Mouse (Mus musculus): ENCODE data around the gene Gm44511.
A peak's percentile ranks its signal among the peaks of the same experiment; 100 is the strongest.
"Not testable (repeated sequence)": the region's sequence is repeated elsewhere in the genome, so short reads cannot be mapped to it uniquely, and the experiment has no call there.

Gene Gm44511

DNA sequence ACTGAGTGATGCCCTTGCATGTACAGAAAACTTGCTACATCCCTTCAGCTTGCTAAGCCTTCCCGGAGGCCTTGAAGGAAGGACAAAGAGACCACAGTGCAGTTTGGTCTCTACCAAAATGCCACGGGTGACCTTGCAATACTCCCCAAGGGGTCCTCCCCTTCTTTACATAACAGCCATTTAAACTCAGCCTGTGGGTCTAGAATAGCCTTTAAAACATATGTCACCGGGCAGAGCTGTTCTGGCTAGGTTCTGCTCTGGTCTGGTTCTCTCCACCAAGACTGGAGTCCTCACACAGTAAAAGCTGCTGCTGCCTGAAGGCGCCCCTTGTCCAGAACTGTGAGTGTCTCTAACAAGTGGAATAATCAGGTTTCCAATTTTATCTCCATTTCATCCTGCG lies 25.4 kb downstream of the Gm44511 start:
- not testable (repeated sequence) for DNase-seq (ENCODE audit: low read depth, low spot score)

GRCm38 (mm10) chr6:128799896-128800270 lies 26.2 kb downstream of the Gm44511 start:
- DNase-seq (ENCODE audit: low read depth, low spot score): peak; percentile 28

GRCm38 (mm10) chr6:128799144-128799895 lies 26.8 kb downstream of the Gm44511 start:
- DNase-seq (ENCODE audit: low read depth, low spot score): peak; percentile 92

DNA sequence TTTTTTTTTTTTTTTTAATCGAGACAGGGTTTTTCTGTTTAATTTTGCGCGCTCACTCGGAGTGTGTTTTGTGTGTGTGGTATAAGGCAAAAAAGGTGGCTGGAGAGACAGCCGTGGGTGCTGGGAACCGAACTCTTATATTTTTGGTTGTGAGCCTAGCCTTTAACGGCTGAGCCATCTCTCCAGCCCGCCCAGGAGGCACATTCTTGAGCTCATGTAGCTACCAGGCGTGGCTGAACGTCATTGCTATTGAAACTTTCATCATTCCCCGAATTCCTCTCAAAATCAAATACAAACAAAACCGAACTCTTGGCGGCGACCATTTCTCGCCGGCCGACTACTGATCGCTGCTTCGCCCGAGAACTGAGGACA lies 27.4 kb downstream of the Gm44511 start:
- DNase-seq (ENCODE audit: low read depth, low spot score): peak; percentile 85

DNA sequence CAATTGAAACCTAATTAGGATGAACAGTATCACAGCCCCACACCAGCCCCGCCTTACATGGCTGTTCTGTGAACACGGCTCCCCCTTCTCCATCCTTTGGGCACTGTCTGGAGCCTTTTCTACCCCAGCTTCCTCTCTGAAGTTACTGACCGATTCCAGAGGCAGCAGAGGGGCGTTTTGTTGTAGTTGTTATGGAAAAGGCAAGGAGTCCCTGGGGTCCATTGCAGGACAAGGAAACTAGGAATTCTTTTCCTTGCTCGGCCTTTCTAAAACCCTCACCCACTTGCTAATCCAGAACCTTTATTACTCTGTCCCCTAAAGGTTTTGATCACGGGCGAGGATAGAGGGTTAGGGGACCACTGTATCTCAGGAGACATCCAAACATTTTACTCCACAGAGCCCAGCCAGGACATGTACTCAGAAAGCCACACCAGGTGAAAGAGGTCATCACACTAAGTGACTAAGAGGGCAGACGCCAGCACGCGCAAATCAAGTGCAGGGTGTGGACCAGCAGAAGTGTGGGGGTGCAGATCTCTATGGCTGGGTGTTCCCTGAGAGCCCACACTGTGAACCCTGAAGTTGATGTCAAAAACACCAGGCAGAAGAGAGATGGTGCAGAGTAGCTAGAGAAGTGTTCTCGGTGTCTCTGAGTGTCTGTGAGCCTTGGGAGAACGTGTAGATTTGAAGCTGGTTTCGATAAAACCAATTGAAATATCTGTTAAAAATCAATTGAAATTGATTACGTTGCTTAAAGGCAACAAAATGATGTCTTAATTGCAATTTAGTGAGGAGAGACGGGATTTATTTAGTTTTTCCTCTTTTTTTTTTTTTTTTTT lies 28.0 kb downstream of the Gm44511 start:
- DNase-seq (ENCODE audit: low read depth, low spot score): peak; percentile 19

- DNase-seq (ENCODE audit: low read depth, low spot score): no peak
Observed at GRCm38 (mm10) chr6:128797185-128797905, 28.8 kb downstream of the Gm44511 start.

- DNase-seq (ENCODE audit: low read depth, low spot score): no peak
Observed at GRCm38 (mm10) chr6:128796321-128796955, 29.7 kb downstream of the Gm44511 start.

DNA sequence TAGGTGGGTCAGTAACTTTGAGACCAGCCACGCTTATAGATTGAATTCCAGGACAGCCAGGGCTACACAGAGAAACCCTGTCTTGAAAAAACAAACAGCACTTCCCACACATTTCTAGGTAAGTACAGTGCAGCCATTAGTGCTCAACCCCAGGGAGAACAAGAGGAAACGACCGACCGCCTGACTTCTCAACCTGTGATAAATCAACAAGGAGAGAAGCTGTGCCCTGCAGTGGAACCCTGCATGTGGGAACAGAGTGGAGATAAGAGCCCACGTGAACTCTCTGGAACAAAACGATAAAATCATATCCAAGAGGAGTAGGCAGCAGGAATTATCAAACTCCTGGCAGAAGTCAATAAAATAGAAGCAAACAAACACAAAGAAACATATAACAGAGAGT lies 32.4 kb downstream of the Gm44511 start:
- no peak for DNase-seq (ENCODE audit: low read depth, low spot score)

- not testable (repeated sequence) for DNase-seq (ENCODE audit: low read depth, low spot score)
Observed at GRCm38 (mm10) chr6:128790491-128790994, 35.6 kb downstream of the Gm44511 start.

DNA sequence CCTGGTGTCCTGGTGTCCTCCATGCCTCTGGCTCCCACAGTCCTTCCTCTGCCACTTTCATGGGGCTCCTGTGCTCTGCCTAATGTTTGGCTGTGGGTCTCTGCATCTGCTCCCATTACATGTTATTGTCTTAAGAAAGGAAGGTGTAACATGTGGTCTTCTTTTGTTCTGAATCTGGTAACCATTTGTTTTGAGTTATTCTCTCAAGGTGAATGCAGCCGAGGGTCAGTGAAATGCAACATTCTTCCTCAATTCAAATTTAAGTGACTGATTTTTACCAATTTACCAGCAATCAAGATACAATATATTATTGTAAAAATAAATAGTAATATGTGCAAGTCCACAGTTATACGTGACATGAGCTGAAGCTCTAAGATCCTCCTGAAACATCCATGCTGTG lies 37.0 kb downstream of the Gm44511 start, which contains the start of gene Klrb1c:
TSS of gene Klrb1c (minus strand) at position 101 of the 400 bp plus-strand sequence.
- no peak for DNase-seq (ENCODE audit: low read depth, low spot score)

- no peak for DNase-seq (ENCODE audit: low read depth, low spot score)
Observed at GRCm38 (mm10) chr6:128788517-128788916, 37.6 kb downstream of the Gm44511 start.

DNA sequence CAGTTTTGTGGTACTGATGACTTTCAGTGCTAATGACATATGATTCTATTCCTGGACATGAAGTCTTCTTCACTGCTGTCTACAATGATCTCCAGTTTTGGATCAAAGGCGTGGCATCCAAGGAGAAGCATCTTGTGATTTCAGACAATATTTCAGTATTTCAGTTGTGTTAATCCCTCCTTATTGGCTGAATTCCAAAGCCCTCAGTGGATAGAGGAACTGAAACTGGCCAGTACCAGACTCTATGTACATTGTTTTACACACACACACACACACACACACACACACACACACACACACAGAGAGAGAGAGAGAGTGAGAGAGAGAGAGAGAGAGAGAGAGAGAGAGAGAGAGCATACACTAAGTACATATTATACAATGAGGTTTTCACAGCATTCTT lies 39.7 kb downstream of the Gm44511 start:
- DNase-seq (ENCODE audit: low read depth, low spot score): not testable (repeated sequence)

DNA sequence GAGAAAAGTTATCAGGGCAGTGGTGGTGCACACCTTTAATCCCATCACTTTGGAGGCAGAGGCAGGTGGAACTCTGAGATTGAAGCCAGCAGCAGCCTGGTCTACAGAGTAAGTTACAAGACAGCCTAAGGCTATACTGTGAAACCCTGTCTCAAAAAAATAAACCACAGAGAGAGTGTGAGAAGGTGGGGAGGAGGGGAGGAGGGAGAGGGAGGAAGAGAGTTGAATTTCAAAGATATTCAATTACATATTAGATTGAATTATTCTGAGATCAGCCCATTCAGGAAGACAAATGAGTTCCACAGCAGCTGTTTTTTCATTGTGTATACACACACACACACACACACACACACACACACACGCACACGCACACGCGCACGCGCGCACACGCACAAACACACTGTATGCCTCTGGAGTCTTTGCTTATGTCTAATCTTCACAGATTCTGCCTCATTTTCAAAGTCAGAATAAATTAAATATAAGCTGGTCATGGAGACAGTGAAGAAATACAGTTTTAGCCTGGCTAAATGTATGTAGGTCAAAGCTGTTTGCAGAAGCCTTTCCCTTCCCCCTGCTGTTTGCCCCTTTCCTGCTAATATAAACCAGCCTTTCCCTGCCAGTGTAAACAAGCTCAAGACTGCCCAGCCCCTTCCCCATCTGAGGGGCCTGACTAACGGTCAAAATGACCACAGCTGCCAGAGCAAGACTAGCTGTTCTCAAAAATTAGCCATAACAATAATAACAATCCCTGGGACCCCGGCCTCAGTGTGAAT lies 56.4 kb downstream of the Gm44511 start:
- peak; percentile 46 for DNase-seq (ENCODE audit: low read depth, low spot score)

DNA sequence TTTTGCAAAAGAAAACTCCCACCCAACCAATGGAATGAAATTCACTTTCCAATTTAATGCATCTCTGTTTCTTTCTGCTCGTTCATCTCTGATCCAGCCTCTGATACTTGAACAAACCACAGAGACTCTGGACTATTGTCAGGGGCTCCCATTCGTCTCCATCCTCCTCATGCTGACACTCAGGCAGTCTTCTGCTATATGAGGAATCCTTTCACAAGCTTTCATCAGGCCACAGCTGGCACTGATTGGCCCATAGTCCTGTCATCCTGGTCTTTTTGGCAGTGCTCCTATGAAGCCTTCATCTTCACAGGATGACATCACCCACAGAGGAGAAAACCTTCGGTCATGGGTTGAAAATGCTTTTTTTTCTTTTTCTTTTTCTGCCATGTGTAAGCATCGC lies 58.1 kb downstream of the Gm44511 start:
- DNase-seq (ENCODE audit: low read depth, low spot score): no peak

- DNase-seq (ENCODE audit: low read depth, low spot score): peak; percentile 47
Observed at GRCm38 (mm10) chr6:128766486-128767254, 59.4 kb downstream of the Gm44511 start.

GRCm38 (mm10) chr6:128765211-128765610 lies 60.9 kb downstream of the Gm44511 start:
- DNase-seq (ENCODE audit: low read depth, low spot score): no peak

DNA sequence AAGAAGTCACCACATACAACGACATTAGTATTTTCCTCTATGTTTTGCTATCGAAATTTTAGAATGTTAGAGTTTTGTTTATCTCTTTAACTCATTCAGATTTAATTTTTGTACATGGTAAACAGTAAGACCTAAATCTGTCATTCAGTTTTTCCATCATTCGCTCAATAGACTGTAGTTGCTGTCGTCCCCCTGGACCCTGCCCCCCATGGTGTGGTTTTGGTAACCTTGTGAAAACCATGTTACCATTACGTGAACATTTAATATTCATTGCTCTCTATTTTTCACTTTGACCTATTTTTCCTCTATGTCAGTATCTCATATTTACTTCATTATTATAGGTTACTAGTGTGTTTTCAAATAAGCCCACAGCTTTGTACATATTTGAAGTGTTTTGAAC lies 61.5 kb downstream of the Gm44511 start:
- DNase-seq (ENCODE audit: low read depth, low spot score): no peak

- peak; percentile 98 for DNase-seq (ENCODE audit: low read depth, low spot score)
Observed at GRCm38 (mm10) chr6:128763736-128764523, 62.2 kb downstream of the Gm44511 start.

All from forelimb bud, embryonic 11.5 days (tissue).